Mouse (Mus musculus): Measurements from ENCODE around the gene 4930558K02Rik. TPM values are rescaled to one million over a fixed set of nuclear protein-coding genes. Genes with fewer than 3 reads are reported as not detected.
A peak's percentile ranks its signal among the peaks of the same experiment; 100 is the strongest.

4930558K02Rik gene
- polyA plus RNA-seq, 1 experiment from 2014 or later, result not detected

- 20% methylated on average over 8 of the region's 8 CpGs for WGBS
- no peak for TF ChIP-seq CTCF (IDR thresholded peaks at IDR 0.05; ENCODE audit: low read depth)
- peak overlapping the region; percentile 89 for H3K27ac ChIP-seq (ENCODE audit: low read depth)
- H3K4me2 ChIP-seq, result no peak overlapping the region
- H3K4me1 ChIP-seq (ENCODE audit: insufficient read depth), result peaks cover 34% of the 10 kb centered on the region
- no peak overlapping the region for H3K4me3 ChIP-seq (ENCODE audit: low read depth, low read length)
- no peaks in the 10 kb centered on the region for H3K36me3 ChIP-seq (ENCODE audit: insufficient read depth)
- ATAC-seq (ENCODE audit: insufficient read depth) (peak; percentile 29; the same call in 1 of the 2 replicates), DNase-seq (peak; percentile 70)
- no peak overlapping the region; the same call in 1 of the 2 replicates for H3K9ac ChIP-seq
- no peaks in the 10 kb centered on the region for H3K9me3 ChIP-seq (ENCODE audit: low read depth, low read length)
- H3K27me3 ChIP-seq (ENCODE audit: insufficient read depth, low read length), result no peaks in the 10 kb centered on the region
Observed at GRCm38 (mm10) chr1:162015247-162015862, 35.9 kb upstream of the 4930558K02Rik start.

GRCm38 (mm10) chr1:162013561-162013960, 34.1 kb upstream of the 4930558K02Rik start:
- WGBS, result 28% methylated on average over 4 of the region's 4 CpGs
- peaks cover 37% of the 10 kb centered on the region for H3K4me1 ChIP-seq (ENCODE audit: insufficient read depth)

GRCm38 (mm10) chr1:162011523-162012245, 32.2 kb upstream of the 4930558K02Rik start:
- Histone ChIP-seq H3K9me3 (ENCODE audit: low read depth, low read length) (no peaks in the 10 kb centered on the region), H3K27me3 (ENCODE audit: insufficient read depth, low read length) (no peaks in the 10 kb centered on the region), H3K4me2 (no peak overlapping the region), H3K4me3 (ENCODE audit: low read depth, low read length) (no peak overlapping the region), H3K27ac (ENCODE audit: low read depth) (no peak overlapping the region; the same call in 1 of the 2 replicates), H3K9ac (no peak overlapping the region), H3K36me3 (ENCODE audit: insufficient read depth) (no peaks in the 10 kb centered on the region), H3K4me1 (ENCODE audit: insufficient read depth) (peaks cover 26% of the 10 kb centered on the region)
- no peak for TF ChIP-seq CTCF (IDR thresholded peaks at IDR 0.05; ENCODE audit: low read depth)
- DNase-seq (no peak), ATAC-seq (ENCODE audit: insufficient read depth) (no peak)
- 65% methylated on average over 16 of the region's 16 CpGs for WGBS

More at GRCm38 (mm10) chr1:162013561-162013960, 34.1 kb upstream of the 4930558K02Rik start:
- Histone ChIP-seq H3K9ac (no peak overlapping the region), H3K36me3 (ENCODE audit: insufficient read depth) (no peaks in the 10 kb centered on the region), H3K4me3 (ENCODE audit: low read depth, low read length) (no peak overlapping the region), H3K4me2 (no peak overlapping the region), H3K9me3 (ENCODE audit: low read depth, low read length) (no peaks in the 10 kb centered on the region), H3K27ac (ENCODE audit: low read depth) (peak overlapping the region; percentile 9; the same call in 1 of the 2 replicates), H3K27me3 (ENCODE audit: insufficient read depth, low read length) (no peaks in the 10 kb centered on the region)
- DNase-seq (no peak), ATAC-seq (ENCODE audit: insufficient read depth) (no peak)
- TF ChIP-seq CTCF (IDR thresholded peaks at IDR 0.05; ENCODE audit: low read depth), result no peak

DNA sequence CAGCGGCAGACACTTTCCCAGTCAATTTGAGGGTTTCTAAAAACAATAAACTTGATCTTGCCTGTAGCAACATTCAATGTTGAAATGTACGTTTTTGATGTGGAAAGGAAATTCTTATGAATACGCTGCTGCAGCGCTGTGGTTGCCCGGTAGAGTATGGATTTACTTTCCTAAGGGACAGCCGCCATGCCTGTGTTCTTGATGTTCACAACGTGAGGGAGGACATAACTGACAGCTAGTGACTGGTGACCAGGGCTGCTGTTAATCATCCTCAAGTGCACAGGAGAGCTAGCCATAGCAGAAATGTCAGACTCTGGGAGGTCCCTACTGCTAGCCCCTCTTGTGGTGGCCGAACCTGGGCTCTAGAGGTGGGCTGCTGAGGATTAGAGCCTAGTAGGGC, 29.6 kb upstream of the 4930558K02Rik start:
- WGBS, result 39% methylated on average over 8 of the region's 8 CpGs
- Histone ChIP-seq H3K4me2 (0 out of 2 replicates have a peak overlapping the region, but pooled peaks have one; percentile 20), H3K36me3 (ENCODE audit: insufficient read depth) (no peaks in the 10 kb centered on the region), H3K27ac (ENCODE audit: low read depth) (peak overlapping the region; percentile 81), H3K4me3 (ENCODE audit: low read depth, low read length) (no peak overlapping the region), H3K9me3 (ENCODE audit: low read depth, low read length) (no peaks in the 10 kb centered on the region), H3K4me1 (ENCODE audit: insufficient read depth) (peaks cover 16% of the 10 kb centered on the region), H3K9ac (no peak overlapping the region), H3K27me3 (ENCODE audit: insufficient read depth, low read length) (no peaks in the 10 kb centered on the region)
- no peak for TF ChIP-seq CTCF (IDR thresholded peaks at IDR 0.05; ENCODE audit: low read depth)
- DNase-seq, result no peak
- no peak for ATAC-seq (ENCODE audit: insufficient read depth)

- ATAC-seq (ENCODE audit: insufficient read depth), result no peak
- H3K4me3 ChIP-seq (ENCODE audit: low read depth, low read length), result no peak overlapping the region
- H3K9ac ChIP-seq, result no peak overlapping the region
Observed at GRCm38 (mm10) chr1:162008631-162009067, 29.2 kb upstream of the 4930558K02Rik start.

GRCm38 (mm10) chr1:162008208-162008607, 28.8 kb upstream of the 4930558K02Rik start:
- TF ChIP-seq CTCF (IDR thresholded peaks at IDR 0.05; ENCODE audit: low read depth), result no peak
- H3K27me3 ChIP-seq (ENCODE audit: insufficient read depth, low read length), result no peaks in the 10 kb centered on the region
- no peak overlapping the region for H3K4me3 ChIP-seq (ENCODE audit: low read depth, low read length)
- DNase-seq (no peak), ATAC-seq (ENCODE audit: insufficient read depth) (no peak)
- 57% methylated on average over 4 of the region's 4 CpGs for WGBS
- H3K9ac ChIP-seq, result no peak overlapping the region
- H3K4me1 ChIP-seq (ENCODE audit: insufficient read depth), result peaks cover 24% of the 10 kb centered on the region
- H3K27ac ChIP-seq (ENCODE audit: low read depth), result peak overlapping the region; percentile 81
- no peak overlapping the region for H3K4me2 ChIP-seq
- no peaks in the 10 kb centered on the region for H3K36me3 ChIP-seq (ENCODE audit: insufficient read depth)
- no peaks in the 10 kb centered on the region for H3K9me3 ChIP-seq (ENCODE audit: low read depth, low read length)

More at GRCm38 (mm10) chr1:162008631-162009067, 29.2 kb upstream of the 4930558K02Rik start:
- H3K9me3 ChIP-seq (ENCODE audit: low read depth, low read length), result no peaks in the 10 kb centered on the region
- no peaks in the 10 kb centered on the region for H3K27me3 ChIP-seq (ENCODE audit: insufficient read depth, low read length)
- H3K36me3 ChIP-seq (ENCODE audit: insufficient read depth), result no peaks in the 10 kb centered on the region
- WGBS, result 24% methylated on average over 8 of the region's 8 CpGs
- H3K27ac ChIP-seq (ENCODE audit: low read depth), result peak overlapping the region; percentile 81
- peak; percentile 53 for DNase-seq
- peaks cover 20% of the 10 kb centered on the region for H3K4me1 ChIP-seq (ENCODE audit: insufficient read depth)
- no peak for TF ChIP-seq CTCF (IDR thresholded peaks at IDR 0.05; ENCODE audit: low read depth)
- peak overlapping the region; percentile 20; the same call in 1 of the 2 replicates for H3K4me2 ChIP-seq

- Histone ChIP-seq H3K4me2 (no peak overlapping the region), H3K9me3 (ENCODE audit: low read depth, low read length) (no peaks in the 10 kb centered on the region), H3K27ac (ENCODE audit: low read depth) (no peak overlapping the region), H3K27me3 (ENCODE audit: insufficient read depth, low read length) (no peaks in the 10 kb centered on the region), H3K36me3 (ENCODE audit: insufficient read depth) (no peaks in the 10 kb centered on the region), H3K9ac (no peak overlapping the region), H3K4me1 (ENCODE audit: insufficient read depth) (peaks cover 27% of the 10 kb centered on the region), H3K4me3 (ENCODE audit: low read depth, low read length) (no peak overlapping the region)
- DNase-seq (no peak), ATAC-seq (ENCODE audit: insufficient read depth) (no peak)
- no peak for TF ChIP-seq CTCF (IDR thresholded peaks at IDR 0.05; ENCODE audit: low read depth)
- WGBS, result 62% methylated on average over 9 of the region's 9 CpGs
Observed at GRCm38 (mm10) chr1:162006109-162006508, 26.7 kb upstream of the 4930558K02Rik start.

Measured in lung, embryonic 14.5 days (tissue).